Mouse (Mus musculus) heart, postnatal 0 days (tissue): ENCODE data around the gene Ctsw. TPM values are rescaled to one million over a fixed set of nuclear protein-coding genes. Genes with fewer than 3 reads are reported as not detected.

Experiments used
- ATAC-seq: fragments of 200-750 bp; cut with Nextera tagmentation; 2 replicates; pipeline ENCODE4 v1.8.0; 2017; ENCODE audit warnings: low read depth, moderate number of reproducible peaks, moderate library complexity; ENCODE audit not compliant: insufficient read depth
- DNase-seq: peaks from one replicate; pipeline ENCODE4 v3.0.0-alpha.2; 2016; ENCODE audit warnings: low spot score
- H3K27ac ChIP-seq: fragments of 300-500 bp; sonication (generic); 2 replicates; pipeline ENCODE4 v1.5.1; 2014; ENCODE audit warnings: low read depth, mild to moderate bottlenecking
- H3K27me3 ChIP-seq: fragments of 300-500 bp; sonication (generic); 2 replicates; pipeline ENCODE4 v1.6.1; 2014; ENCODE audit warnings: low read length, mixed read lengths; ENCODE audit not compliant: control insufficient read depth, insufficient read depth
- H3K36me3 ChIP-seq: fragments of 300-500 bp; sonication (generic); replicated peaks from 2 replicates; pipeline ENCODE4 v1.6.1; 2014; ENCODE audit warnings: low read length, mixed read lengths; ENCODE audit not compliant: control insufficient read depth, insufficient read depth
- H3K4me1 ChIP-seq: fragments of 300-500 bp; sonication (generic); 2 replicates; pipeline ENCODE4 v1.6.1; 2014; ENCODE audit warnings: antibody characterized with exemption; ENCODE audit not compliant: control insufficient read depth, insufficient read depth
- H3K4me2 ChIP-seq: fragments of 300-500 bp; sonication (generic); 2 replicates; pipeline ENCODE4 v1.6.1; 2014; ENCODE audit warnings: low read depth, mild to moderate bottlenecking, low read length, moderate library complexity
- H3K4me3 ChIP-seq: fragments of 300-500 bp; sonication (generic); 2 replicates; pipeline ENCODE4 v1.5.1; 2014; ENCODE audit warnings: low read depth, low read length
- H3K9ac ChIP-seq: fragments of 300-500 bp; sonication (generic); replicated peaks from 2 replicates; pipeline ENCODE4 v1.6.1; 2014; ENCODE audit warnings: low read depth, low read length, mixed read lengths
- H3K9me3 ChIP-seq: fragments of 300-500 bp; sonication (generic); replicated peaks from 2 replicates; pipeline ENCODE4 v1.6.1; 2016; ENCODE audit warnings: low read length; ENCODE audit not compliant: control insufficient read depth
- CTCF ChIP-seq: IDR thresholded peaks from 2 replicates; pipeline ENCODE4 v1.5.1; 2016; ENCODE audit warnings: antibody characterized with exemption, control low read depth, low read depth
- EP300 ChIP-seq: IDR thresholded peaks from 2 replicates; pipeline ENCODE4 v1.6.1; 2016; ENCODE audit warnings: antibody characterized with exemption, low read depth
- WGBS: fragments of 180-500 bp; shearing (Covaris S2); extraction: QIAGEN DNeasy Blood & Tissue Kit; methylation state at CpG from one replicate; pipeline ENCODE4 v1.1.7; 2014; 5-methylcytosine and 5-hydroxymethylcytosine counted together
- polyA plus RNA-seq: library from polyadenylated mRNA; unstranded; fragments of >200 nt; fragmentation: Nextera tagmentation; extraction: Ambion mirVana; gene quantifications from 2 replicates; pipeline ENCODE4 v1.2.1, GENCODE M21; 2015
- total RNA-seq: library from RNA; depleted of rRNA; stranded (reverse); fragments of >200 nt; gene quantifications from 2 replicates; pipeline ENCODE4 v1.2.3, GENCODE M21; 2014; ENCODE audit warnings: low replicate concordance

Gene Ctsw
- total and polyA plus RNA-seq, 2 experiments from 2014 or later, result 0.42 TPM; not detected in 1

DNA sequence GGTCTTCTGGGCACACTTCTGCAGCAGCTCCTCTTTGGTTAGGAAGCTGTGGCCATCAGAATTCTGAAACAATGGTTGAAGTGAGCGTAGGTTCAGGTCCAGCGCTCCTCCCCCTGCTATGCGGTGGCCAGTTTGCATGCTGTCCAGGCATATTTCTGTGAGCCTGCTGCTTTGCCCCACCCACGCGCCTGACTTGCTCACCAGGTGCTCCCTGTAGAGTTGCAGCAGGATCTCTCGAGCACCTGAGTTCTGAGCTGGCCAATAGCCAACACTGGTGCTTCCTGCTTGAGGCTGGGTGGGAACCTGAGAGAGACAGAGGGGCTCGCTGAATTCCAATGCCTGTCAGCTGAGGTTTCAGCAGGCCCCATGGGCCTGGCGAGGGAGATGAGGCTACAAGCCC is 18.0 kb upstream of the Ctsw start:
- Histone ChIP-seq H3K36me3 (peaks cover 52% of the 10 kb centered on the region), H3K4me1 (peaks cover 12% of the 10 kb centered on the region; the same call in 1 of the 2 replicates), H3K27me3 (no peaks in the 10 kb centered on the region), H3K9me3 (no peaks in the 10 kb centered on the region), H3K27ac (no peak overlapping the region), H3K4me3 (no peak overlapping the region), H3K4me2 (no peak overlapping the region), H3K9ac (no peak overlapping the region)
- TF ChIP-seq EP300 (no peak), CTCF (no peak)
- ATAC-seq, result no peak
- 76% methylated on average over 8 of the region's 8 CpGs for WGBS
- no peak for DNase-seq

DNA sequence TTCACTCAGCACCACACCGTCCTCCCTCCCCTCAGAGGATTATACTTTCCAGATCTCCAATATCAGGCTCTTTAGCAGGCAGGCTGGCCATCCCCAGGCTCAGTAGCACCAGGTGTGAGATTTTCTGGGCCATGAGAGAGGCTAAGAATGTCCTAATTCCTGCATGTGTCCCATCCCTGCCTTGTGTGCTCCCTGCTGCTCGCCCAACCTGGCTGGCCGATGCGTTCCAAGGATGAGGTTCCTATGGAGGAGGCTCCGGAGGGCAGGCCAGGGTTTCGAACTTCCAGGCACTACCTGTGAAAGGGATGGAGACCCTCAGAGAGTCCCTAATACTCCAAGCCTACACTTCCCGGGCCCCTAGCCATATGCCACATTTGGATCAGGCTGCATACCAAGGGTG is 17.5 kb upstream of the Ctsw start:
- no peak overlapping the region for H3K27ac ChIP-seq
- ATAC-seq (no peak), DNase-seq (no peak)
- no peak overlapping the region for H3K4me3 ChIP-seq
- H3K9ac ChIP-seq, result no peak overlapping the region
- H3K4me2 ChIP-seq, result no peak overlapping the region
- peaks cover 55% of the 10 kb centered on the region for H3K36me3 ChIP-seq
- 90% methylated on average over 7 of the region's 7 CpGs for WGBS
- TF ChIP-seq CTCF (no peak), EP300 (no peak)
- H3K27me3 ChIP-seq, result no peaks in the 10 kb centered on the region
- peaks cover 12% of the 10 kb centered on the region; the same call in 1 of the 2 replicates for H3K4me1 ChIP-seq
- no peaks in the 10 kb centered on the region for H3K9me3 ChIP-seq

DNA sequence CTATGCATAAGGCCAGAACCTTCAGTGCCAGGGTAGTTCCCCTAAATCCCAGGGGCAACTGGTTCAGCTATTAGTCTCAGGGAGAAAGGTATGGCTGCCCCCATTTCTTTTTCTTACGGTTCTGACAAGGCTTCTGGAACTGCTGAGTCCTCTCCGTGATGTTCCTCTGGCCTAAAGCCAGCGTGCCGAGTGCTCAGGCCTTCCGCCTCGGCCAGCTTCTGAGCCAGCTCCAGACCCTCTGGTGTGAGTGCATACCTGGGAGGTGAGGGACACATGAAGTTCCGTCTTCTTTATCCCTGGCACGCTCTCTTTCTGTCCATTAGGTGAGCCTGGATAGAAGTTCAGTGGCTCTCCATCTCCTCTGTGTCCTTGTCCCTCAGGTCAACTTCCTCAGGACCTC is 17.1 kb upstream of the Ctsw start:
- TF ChIP-seq EP300, result no peak
- no peak for TF ChIP-seq CTCF
- Histone ChIP-seq H3K9ac (no peak overlapping the region), H3K4me3 (no peak overlapping the region), H3K27ac (no peak overlapping the region), H3K9me3 (no peaks in the 10 kb centered on the region), H3K4me2 (no peak overlapping the region), H3K4me1 (peaks cover 12% of the 10 kb centered on the region; the same call in 1 of the 2 replicates), H3K36me3 (peaks cover 60% of the 10 kb centered on the region), H3K27me3 (no peaks in the 10 kb centered on the region)
- no peak for DNase-seq
- ATAC-seq, result no peak
- 71% methylated on average over 8 of the region's 8 CpGs for WGBS

DNA sequence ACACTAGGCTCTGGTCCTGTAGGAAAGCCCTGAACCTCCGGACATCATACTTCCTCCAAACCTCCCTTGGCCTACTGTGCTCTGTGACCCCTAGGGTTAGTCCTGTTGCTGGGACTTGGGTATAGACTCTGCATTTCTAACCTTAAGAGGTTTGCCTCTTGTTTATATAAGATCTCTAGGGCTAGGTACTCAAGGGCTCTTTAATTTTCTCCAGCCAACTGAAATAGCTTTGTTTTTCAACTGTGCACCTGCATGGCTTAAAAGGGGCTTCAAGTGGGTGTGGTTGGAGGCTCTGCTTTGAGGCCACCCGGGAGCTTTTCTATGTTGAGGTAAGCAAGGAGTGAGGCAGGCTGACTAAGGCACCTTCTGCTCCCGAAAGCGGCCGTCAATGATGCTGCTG is 16.2 kb upstream of the Ctsw start:
- TF ChIP-seq CTCF (no peak), EP300 (no peak)
- Histone ChIP-seq H3K4me3 (no peak overlapping the region), H3K4me2 (no peak overlapping the region), H3K9ac (no peak overlapping the region), H3K27ac (no peak overlapping the region), H3K4me1 (peaks cover 12% of the 10 kb centered on the region; the same call in 1 of the 2 replicates), H3K36me3 (peaks cover 68% of the 10 kb centered on the region), H3K9me3 (no peaks in the 10 kb centered on the region), H3K27me3 (no peaks in the 10 kb centered on the region)
- DNase-seq (no peak), ATAC-seq (no peak)
- 83% methylated on average over 5 of the region's 5 CpGs for WGBS

DNA sequence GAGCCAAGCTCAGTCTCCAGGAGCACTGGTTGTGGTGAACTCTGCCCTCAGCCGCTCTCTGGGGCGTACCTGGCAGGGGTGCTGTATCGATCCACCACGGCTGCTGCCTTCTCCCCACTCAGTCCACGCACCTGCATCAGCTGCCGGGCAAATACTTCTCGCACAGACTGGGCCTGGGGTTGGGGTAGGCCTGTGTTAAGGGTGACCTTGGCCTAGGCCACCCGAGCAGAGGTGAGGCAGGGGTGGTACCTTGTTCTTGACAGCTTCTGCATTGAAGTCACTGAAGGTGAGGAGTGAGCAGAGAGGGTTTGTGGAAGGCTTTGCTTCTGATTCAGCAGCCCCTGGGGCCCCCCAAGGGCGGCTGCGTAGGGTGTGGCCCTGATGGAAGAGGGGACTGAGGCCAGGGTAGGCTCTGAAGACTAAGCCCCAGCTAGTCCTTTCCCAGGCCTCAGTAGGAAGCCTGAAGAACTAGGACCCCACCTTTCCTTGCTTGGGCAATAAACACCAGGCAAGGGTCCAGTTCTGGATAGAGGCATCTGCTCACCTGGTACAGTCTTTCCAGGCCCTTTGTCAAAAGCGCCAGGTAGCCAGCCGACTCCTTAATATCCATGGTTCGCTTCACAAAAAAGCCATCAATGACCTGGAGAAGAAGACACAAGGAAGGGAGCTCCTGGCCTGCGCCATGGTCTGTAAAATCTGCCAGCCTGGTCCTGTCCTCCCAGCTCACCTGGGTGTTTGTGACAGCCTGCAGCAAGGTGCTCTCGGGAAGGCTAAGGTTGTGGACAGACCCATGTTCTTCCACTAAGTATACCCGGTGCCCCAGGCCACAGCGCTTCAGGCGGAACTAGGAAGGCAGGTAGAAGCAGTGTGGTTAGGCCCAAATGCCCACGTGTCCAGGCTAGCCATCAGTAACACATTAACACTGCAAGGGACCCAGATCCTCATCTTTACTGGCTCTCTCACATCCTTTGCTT is 15.4 kb upstream of the Ctsw start:
- no peaks in the 10 kb centered on the region for H3K27me3 ChIP-seq

More for the DNA sequence above, 15.4 kb upstream of the Ctsw start:
- ATAC-seq, result no peak
- Histone ChIP-seq H3K4me2 (no peak overlapping the region), H3K4me3 (no peak overlapping the region), H3K27ac (no peak overlapping the region), H3K4me1 (peaks cover 9% of the 10 kb centered on the region; the same call in 1 of the 2 replicates), H3K9me3 (no peaks in the 10 kb centered on the region), H3K36me3 (peaks cover 68% of the 10 kb centered on the region), H3K9ac (no peak overlapping the region)
- no peak for TF ChIP-seq CTCF
- TF ChIP-seq EP300, result no peak
- DNase-seq, result no peak
- 92% methylated on average over 19 of the region's 19 CpGs for WGBS
